Mouse (Mus musculus) midbrain, embryonic 14.5 days (tissue): ENCODE data around the gene Avl9. TPM values are rescaled to one million over a fixed set of nuclear protein-coding genes. Genes with fewer than 3 reads are reported as not detected.

ENCODE experiments used
- ATAC-seq: fragments of 200-750 bp; cut with Nextera tagmentation; 2 replicates; pipeline ENCODE4 v1.8.0; 2017; ENCODE audit warnings: moderate number of reproducible peaks, moderate library complexity; ENCODE audit not compliant: low FRiP score, low TSS enrichment
- DNase-seq: peaks from one replicate; pipeline ENCODE4 v3.0.0-alpha.2; 2015
- H3K27ac ChIP-seq: fragments of 300-500 bp; sonication (generic); replicated peaks from 2 replicates; pipeline ENCODE4 v1.5.1; 2014; ENCODE audit warnings: mild to moderate bottlenecking, low read depth, low read length, moderate library complexity
- H3K27me3 ChIP-seq: fragments of 300-500 bp; sonication (generic); 2 replicates; pipeline ENCODE4 v1.6.1; 2014; ENCODE audit warnings: low read length, control low read depth, mixed read lengths; ENCODE audit not compliant: control insufficient read depth, insufficient read depth
- H3K36me3 ChIP-seq: fragments of 300-500 bp; sonication (generic); 2 replicates; pipeline ENCODE4 v1.6.1; 2014; ENCODE audit warnings: low read length, control low read depth; ENCODE audit not compliant: control insufficient read depth, insufficient read depth
- H3K4me1 ChIP-seq: fragments of 300-500 bp; sonication (generic); 2 replicates; pipeline ENCODE4 v1.6.1; 2014; ENCODE audit warnings: mild to moderate bottlenecking, antibody characterized with exemption, low read length, control low read depth; ENCODE audit not compliant: control insufficient read depth, insufficient read depth
- H3K4me2 ChIP-seq: fragments of 300-500 bp; sonication (generic); 2 replicates; pipeline ENCODE4 v1.6.1; 2014; ENCODE audit warnings: mild to moderate bottlenecking, low read length, moderate library complexity
- H3K4me3 ChIP-seq: fragments of 300-500 bp; sonication (generic); replicated peaks from 2 replicates; pipeline ENCODE4 v1.5.1; 2014; ENCODE audit warnings: low read depth, low read length
- H3K9ac ChIP-seq: fragments of 300-500 bp; sonication (generic); replicated peaks from 2 replicates; pipeline ENCODE4 v1.6.1; 2014; ENCODE audit warnings: mild to moderate bottlenecking, low read length, moderate library complexity
- H3K9me3 ChIP-seq: fragments of 300-500 bp; sonication (generic); 2 replicates; pipeline ENCODE4 v1.6.1; 2016; ENCODE audit warnings: low read length, control low read depth, mixed read lengths; ENCODE audit not compliant: control insufficient read depth
- WGBS: fragments of 180-500 bp; shearing (Covaris S2); extraction: QIAGEN DNeasy Blood & Tissue Kit; methylation state at CpG from one replicate; pipeline ENCODE4 v1.1.7; 2014; 5-methylcytosine and 5-hydroxymethylcytosine counted together
- polyA plus RNA-seq: library from polyadenylated mRNA; unstranded; fragments of >200 nt; fragmentation: Nextera tagmentation; extraction: Ambion mirVana; gene quantifications from 2 replicates; pipeline ENCODE4 v1.2.1, GENCODE M21; 2014

Gene Avl9
- 42.8 and 54.6 TPM in 2 replicates for polyA plus RNA-seq

DNA sequence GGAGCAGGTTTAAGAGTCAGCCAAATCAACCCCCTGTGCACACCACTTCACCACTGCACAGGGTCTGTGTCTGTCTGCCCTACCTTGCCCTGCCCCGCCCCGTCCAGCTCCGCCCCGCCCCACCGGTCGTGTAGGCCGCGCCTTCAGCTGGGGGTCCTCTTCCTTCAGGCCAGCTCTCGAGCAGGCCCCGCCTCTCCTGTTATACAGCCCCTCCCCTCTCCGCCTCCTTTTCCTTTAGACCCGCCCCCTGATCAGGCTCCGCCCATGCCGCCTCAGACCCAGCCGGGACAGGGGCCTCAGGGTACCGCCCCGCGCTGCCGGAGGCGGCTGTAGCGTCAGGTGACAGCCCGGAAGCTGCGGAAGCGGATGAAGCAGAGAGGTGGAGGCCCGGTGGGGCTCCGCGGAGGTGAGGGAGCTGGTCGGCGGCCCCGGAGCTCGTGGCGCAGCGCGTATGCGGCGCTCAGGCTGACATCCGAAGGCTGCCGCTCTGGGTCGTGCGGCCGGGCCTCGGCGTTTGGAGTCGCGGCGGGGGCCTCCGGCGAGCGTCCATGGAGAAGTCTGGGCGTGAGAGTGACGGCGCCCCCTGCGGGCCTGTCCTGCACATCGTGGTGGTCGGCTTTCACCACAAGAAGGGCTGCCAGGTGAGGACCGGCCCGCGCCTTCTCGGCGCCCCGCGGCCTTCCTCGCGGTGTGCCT lies at the start of gene Avl9:
TSS of gene Avl9 (plus strand) at position 326 of the 696 bp plus-strand sequence.
- H3K9ac ChIP-seq: peak within 1 kb of the TSS; percentile 54
- peak; percentile 96 for DNase-seq
- under 1% methylated on average over 64 of the region's 64 CpGs for WGBS
- peak within 1 kb of the TSS; percentile 96 for H3K27ac ChIP-seq
- peak; percentile 97 for ATAC-seq
- peaks cover 13% of the 10 kb centered on the region for H3K4me1 ChIP-seq
- no peaks in the 10 kb centered on the region for H3K9me3 ChIP-seq
- H3K36me3 ChIP-seq: no peaks in the 10 kb centered on the region
- H3K4me2 ChIP-seq: peak within 1 kb of the TSS; percentile 75
- peak within 1 kb of the TSS; percentile 75 for H3K4me3 ChIP-seq
- no peaks in the 10 kb centered on the region for H3K27me3 ChIP-seq

DNA sequence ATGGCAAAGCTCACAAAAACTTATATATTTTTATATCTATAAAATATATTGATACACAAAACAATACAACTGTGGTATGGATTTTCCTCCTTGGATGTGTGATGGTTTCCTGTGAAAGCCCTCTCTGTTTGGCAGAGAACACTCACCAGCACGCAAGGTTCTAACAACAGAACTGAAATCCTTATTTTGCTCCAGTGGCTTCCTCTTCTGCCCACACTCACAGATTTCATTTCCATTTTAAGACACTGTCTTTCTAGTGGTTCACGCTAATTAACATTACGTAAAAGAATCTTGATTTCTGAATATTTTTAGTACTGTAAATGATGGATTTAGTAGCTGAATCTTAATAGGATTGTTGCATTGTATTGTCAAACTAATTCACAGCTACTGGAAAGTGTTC lies 26.5 kb upstream of the Avl9 start:
- ATAC-seq (no peak), DNase-seq (no peak)
- H3K27me3 ChIP-seq: no peaks in the 10 kb centered on the region
- H3K9ac ChIP-seq: no peak overlapping the region
- WGBS: 90% methylated on average over 3 of the region's 3 CpGs
- no peaks in the 10 kb centered on the region for H3K36me3 ChIP-seq
- H3K9me3 ChIP-seq: no peaks in the 10 kb centered on the region
- no peak overlapping the region for H3K4me2 ChIP-seq
- no peak overlapping the region for H3K27ac ChIP-seq
- H3K4me1 ChIP-seq: no peaks in the 10 kb centered on the region
- H3K4me3 ChIP-seq: no peak overlapping the region

- Histone ChIP-seq H3K9ac (no peak overlapping the region), H3K27ac (no peak overlapping the region), H3K4me1 (no peaks in the 10 kb centered on the region), H3K36me3 (no peaks in the 10 kb centered on the region), H3K4me3 (no peak overlapping the region), H3K27me3 (no peaks in the 10 kb centered on the region), H3K9me3 (no peaks in the 10 kb centered on the region), H3K4me2 (no peak overlapping the region)
- 4% methylated on average over 2 of the region's 2 CpGs for WGBS
- DNase-seq (peak; percentile 86), ATAC-seq (peak; percentile 34; the same call in 1 of the 2 replicates)
Observed at GRCm38 (mm10) chr6:56691205-56691604, 23.5 kb upstream of the Avl9 start.

DNA sequence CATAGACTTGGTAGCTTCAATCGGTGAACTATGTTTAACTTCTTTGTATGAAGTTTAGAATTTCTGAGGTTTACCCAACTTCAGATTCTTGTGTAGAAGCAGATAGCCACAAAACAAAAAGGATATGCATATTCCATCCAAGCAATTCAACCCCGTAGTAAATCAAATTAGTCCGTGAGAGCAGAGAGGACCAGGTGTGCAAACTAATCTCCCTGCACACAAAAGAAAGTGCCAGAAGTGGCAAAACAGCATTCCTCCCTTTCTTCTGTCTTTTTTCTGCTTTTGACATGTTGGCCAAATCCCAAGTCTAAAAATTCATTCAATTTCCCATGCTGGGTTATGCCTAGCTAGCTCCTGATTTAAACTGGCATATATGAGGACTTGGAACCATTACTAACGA lies 22.3 kb upstream of the Avl9 start:
- no peak overlapping the region for H3K4me2 ChIP-seq
- DNase-seq: no peak
- H3K4me1 ChIP-seq: no peaks in the 10 kb centered on the region
- no peaks in the 10 kb centered on the region for H3K9me3 ChIP-seq
- H3K4me3 ChIP-seq: no peak overlapping the region
- no peaks in the 10 kb centered on the region for H3K27me3 ChIP-seq
- ATAC-seq: no peak
- 47% methylated on average over 4 of the region's 4 CpGs for WGBS
- no peak overlapping the region for H3K9ac ChIP-seq
- H3K27ac ChIP-seq: no peak overlapping the region
- no peaks in the 10 kb centered on the region for H3K36me3 ChIP-seq

GRCm38 (mm10) chr6:56703931-56704900 lies 10.5 kb upstream of the Avl9 start, which contains the start of gene Lsm5:
Lsm5 (minus strand) TSS chr6:56704710.
- no peaks in the 10 kb centered on the region for H3K27me3 ChIP-seq
- peak; percentile 91 for ATAC-seq
- H3K4me3 ChIP-seq: peak within 1 kb of the TSS; percentile 70
- no peaks in the 10 kb centered on the region for H3K9me3 ChIP-seq
- peaks cover 6% of the 10 kb centered on the region for H3K4me1 ChIP-seq
- DNase-seq: peak; percentile 97
- H3K9ac ChIP-seq: peak within 1 kb of the TSS; percentile 52
- H3K27ac ChIP-seq: peak within 1 kb of the TSS; percentile 52; the same call in 1 of the 2 replicates
- H3K4me2 ChIP-seq: peak within 1 kb of the TSS; percentile 87
- WGBS: under 1% methylated on average over 46 of the region's 46 CpGs
- 0 out of 2 replicates have a peak, but pooled peaks cover 3% of the 10 kb centered on the region for H3K36me3 ChIP-seq

GRCm38 (mm10) chr6:56714186-56714573 lies 519 bp upstream of the Avl9 start:
- Histone ChIP-seq H3K4me3 (peak overlapping the region; percentile 75), H3K27me3 (no peaks in the 10 kb centered on the region), H3K36me3 (no peaks in the 10 kb centered on the region), H3K9me3 (no peaks in the 10 kb centered on the region), H3K4me1 (peaks cover 13% of the 10 kb centered on the region), H3K9ac (peak overlapping the region; percentile 54; the same call in 1 of the 2 replicates), H3K27ac (peak overlapping the region; percentile 96), H3K4me2 (peak overlapping the region; percentile 75)
- no peak for DNase-seq
- WGBS: 55% methylated on average over 7 of the region's 7 CpGs
- no peak for ATAC-seq

DNA sequence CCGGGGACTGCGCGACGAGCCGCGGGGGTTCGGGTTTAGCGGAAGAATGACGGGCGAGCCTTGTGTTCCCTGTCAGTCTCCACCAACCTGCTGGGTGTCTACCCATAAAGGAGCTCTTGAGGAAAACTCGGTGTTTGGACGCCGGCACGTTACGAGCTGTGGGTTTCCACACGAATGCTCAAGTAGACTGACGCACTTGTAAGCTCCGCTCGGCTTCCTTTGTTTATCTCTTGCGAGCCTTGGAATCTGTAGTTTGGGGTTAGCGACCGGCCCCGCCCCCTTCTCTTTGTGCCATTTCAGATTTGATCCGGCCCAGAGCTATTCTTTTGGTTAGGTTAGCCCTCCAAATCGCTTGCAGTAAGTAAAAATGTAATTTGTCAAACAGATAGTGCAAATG lies 569 bp downstream of the Avl9 start:
- Histone ChIP-seq H3K4me2 (peak overlapping the region; percentile 75), H3K9ac (peak overlapping the region; percentile 54), H3K27me3 (no peaks in the 10 kb centered on the region), H3K27ac (peak overlapping the region; percentile 96), H3K4me3 (peak overlapping the region; percentile 75), H3K4me1 (peaks cover 13% of the 10 kb centered on the region), H3K36me3 (no peaks in the 10 kb centered on the region), H3K9me3 (no peaks in the 10 kb centered on the region)
- under 1% methylated on average over 25 of the region's 25 CpGs for WGBS
- no peak; the same call in none of the 2 replicates for ATAC-seq
- peak; percentile 85 for DNase-seq

DNA sequence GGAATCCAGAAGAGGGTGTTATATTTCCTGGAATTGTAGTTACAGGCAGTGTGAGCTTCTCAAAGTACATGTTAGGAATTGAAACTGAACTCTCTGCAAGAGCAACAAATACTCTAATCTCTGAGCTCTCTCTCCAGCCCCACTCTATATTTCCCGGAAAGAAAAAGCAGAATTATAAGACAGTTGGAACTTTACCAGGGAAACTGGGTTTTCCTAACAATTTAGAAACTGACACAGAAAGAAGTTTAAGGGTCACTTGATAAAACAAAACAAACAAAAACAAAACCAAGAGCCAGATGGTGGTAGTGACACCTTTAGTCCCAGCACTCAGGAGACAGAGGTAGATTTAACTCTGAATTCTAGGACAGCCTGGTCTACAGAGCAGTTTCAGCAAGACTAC lies 4.4 kb downstream of the Avl9 start:
- Histone ChIP-seq H3K4me1 (peaks cover 13% of the 10 kb centered on the region), H3K4me2 (no peak overlapping the region), H3K9me3 (no peaks in the 10 kb centered on the region), H3K9ac (no peak overlapping the region), H3K4me3 (no peak overlapping the region), H3K27ac (no peak overlapping the region), H3K27me3 (no peaks in the 10 kb centered on the region), H3K36me3 (peaks cover 9% of the 10 kb centered on the region; the same call in 1 of the 2 replicates)
- WGBS: 98% methylated on average over 1 of the region's 1 CpGs
- ATAC-seq (no peak), DNase-seq (no peak)
